Mouse (Mus musculus) myocyte (in vitro differentiated cells): ENCODE data around the gene Espn.

ENCODE experiments used
- E2F4 ChIP-seq: IDR thresholded peaks from one replicate; pipeline ENCODE4 v1.6.1; 2011; ENCODE audit warnings: mild to moderate bottlenecking, control low read depth, moderate library complexity; ENCODE audit not compliant: insufficient read depth
- POLR2A ChIP-seq: IDR thresholded peaks from one replicate; pipeline ENCODE4 v1.6.1; 2011; ENCODE audit warnings: low read depth, mild to moderate bottlenecking, control low read depth, moderate library complexity; ENCODE audit not compliant: insufficient read length
- POLR2AphosphoS2 ChIP-seq: IDR thresholded peaks from one replicate; pipeline ENCODE4 v1.6.1; 2011; ENCODE audit warnings: low read depth, control low read depth; ENCODE audit not compliant: insufficient read length
- REST ChIP-seq: IDR thresholded peaks from one replicate; pipeline ENCODE4 v1.6.1; 2011; ENCODE audit warnings: mild to moderate bottlenecking, control low read depth, moderate library complexity; ENCODE audit not compliant: insufficient read depth, insufficient read length
- TCF12 ChIP-seq: IDR thresholded peaks from one replicate; pipeline ENCODE4 v1.6.1; 2011; ENCODE audit warnings: mild to moderate bottlenecking, control low read depth; ENCODE audit not compliant: poor library complexity, insufficient read depth, severe bottlenecking
- TCF3 ChIP-seq: IDR thresholded peaks from one replicate; pipeline ENCODE4 v1.6.1; 2011; ENCODE audit warnings: low read depth, control low read depth; ENCODE audit not compliant: insufficient read length

- TF ChIP-seq POLR2AphosphoS2, result no peak
- no peak for TF ChIP-seq TCF12
- TF ChIP-seq E2F4, result no peak
- TF ChIP-seq REST, result no peak
- no peak for TF ChIP-seq POLR2A
- no peak for TF ChIP-seq TCF3
Observed at GRCm38 (mm10) chr4:152190096-152190653, 38.0 kb upstream of the Espn start.
